Mouse (Mus musculus) embryo, embryonic 10.5 days (tissue): ENCODE results near the gene Srgn.
"Not testable (repeated sequence)": the region's sequence is repeated elsewhere in the genome, so short reads cannot be mapped to it uniquely, and the experiment has no call there.

Experiments used
- DNase-seq: peaks from one replicate; pipeline ENCODE4 v3.0.0-alpha.2; 2015; ENCODE audit warnings: low spot score

Gene Srgn

DNA sequence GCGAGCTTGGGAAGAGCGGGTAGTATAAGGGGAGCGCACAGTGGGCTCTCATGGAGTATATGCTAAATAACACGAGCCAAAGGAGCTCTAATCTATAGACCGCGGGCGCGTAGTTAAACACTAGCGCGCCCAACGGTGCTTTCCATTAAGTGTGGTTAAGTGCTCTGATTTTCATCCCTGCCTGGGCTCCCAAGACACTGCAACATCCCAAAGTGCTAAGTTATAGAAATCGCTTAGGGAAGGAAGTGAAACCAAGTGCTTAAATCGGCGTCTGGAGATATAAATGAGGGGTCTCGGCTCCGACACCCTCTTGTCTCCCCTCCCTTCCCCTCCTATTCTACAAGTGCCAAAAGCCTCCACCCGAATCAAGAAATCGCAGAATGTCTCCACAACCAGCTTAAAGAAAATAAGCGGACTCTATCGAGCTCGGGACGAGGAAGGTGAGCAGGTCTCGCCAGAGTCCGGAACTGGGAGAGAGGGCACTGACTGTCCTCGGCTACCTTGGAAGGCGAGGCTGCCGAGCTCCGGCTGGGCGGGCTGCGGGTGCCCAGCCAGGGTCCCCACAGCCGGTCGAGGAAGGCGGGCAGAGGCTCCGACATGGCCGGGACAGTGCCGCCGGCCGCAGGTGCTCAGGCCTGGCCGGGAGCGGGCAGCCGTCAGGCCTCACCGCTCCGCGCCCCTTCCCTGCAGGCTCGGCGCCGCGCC lies 41.2 kb downstream of the Srgn start:
- peak; percentile 71 for DNase-seq

DNA sequence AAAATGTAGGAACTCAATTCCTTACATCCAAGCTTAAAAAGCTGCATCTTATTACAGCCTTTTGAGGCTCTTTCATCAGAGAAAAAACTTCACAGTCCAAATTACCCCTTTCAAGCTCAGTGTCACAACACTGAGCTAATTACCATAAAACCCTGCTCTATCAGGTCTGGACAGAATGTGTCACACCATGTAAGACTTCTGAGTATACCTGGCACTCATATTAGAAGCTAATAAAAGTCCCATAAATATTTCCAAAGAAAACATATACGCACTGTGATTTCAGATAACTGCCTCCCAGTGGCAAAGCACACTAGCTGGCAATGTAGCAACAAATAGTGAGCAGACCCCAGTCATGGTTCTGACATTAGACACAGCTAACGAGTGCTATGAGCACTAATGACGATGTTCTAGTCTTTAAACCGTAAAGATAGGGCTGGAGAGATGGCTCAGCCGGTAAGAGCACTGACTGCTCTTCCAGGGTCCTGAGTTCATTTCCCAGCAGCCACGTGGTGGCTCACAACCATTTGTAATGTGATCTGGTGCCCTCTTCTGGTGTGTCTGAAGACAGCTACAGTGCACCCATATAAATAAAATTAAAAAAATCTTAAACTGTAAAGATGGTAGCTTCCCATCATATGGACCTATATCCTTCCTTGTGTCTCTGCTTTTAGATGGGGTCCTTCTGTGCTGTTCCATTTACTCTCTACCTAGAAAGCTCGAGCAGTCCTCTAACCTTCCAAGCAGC lies 46.0 kb downstream of the Srgn start:
- no peak for DNase-seq

DNA sequence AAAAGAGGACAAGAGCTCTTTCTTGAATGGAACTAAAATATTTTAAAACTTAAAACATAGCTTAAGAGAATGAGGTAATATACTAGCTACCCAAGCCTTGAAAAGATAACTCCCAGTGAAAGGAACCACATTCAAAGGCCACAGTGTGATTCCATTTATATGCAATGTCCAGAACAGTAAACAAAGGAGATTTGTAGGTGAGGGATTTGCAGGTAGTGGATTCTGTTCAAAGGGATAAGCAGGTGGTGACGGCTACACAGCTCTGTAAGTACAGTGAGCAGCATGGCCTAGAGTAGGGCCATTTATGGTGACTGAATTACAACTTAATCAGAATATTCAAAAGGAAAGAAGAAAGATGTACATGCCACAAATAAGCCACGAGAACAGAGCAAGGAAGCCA lies 50.3 kb downstream of the Srgn start:
- no peak for DNase-seq

DNA sequence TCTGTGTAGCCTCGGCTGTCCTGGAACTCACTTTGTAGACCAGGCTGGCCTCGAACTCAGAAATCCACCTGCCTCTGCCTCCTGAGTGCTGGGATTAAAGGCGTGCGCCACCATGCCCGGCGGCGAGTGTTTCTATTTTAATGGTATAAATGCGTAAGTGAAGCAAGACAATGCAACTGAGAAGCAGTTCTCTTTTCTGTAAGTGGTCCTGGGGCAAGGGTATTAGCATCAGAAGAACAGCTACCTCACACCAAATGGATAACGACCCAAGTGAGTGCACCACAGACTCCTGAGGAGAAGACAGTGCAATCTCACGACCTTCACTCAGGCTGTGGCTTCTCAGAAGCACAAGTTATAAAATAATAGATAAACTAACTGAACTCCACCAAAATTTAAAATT lies 52.3 kb downstream of the Srgn start:
- DNase-seq: no peak

DNA sequence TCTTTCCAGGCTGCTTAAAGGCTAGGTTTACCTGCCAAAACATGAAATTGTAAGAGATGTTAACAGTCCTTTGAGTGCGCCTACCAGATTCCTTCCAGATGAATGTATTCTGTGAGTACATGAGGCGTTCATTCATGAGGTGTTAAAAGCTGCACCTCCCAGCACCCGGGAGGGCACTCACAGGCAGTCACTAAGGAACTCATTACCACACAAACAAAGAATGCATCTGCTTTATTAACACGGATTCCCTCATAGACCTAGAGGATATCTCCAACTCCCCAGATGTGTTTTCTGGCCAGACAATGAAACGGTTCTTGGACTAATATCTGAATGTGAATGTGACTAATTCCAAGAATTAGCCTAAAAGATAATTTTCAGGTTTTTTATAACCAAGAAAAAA lies 56.1 kb downstream of the Srgn start:
- no peak for DNase-seq

DNA sequence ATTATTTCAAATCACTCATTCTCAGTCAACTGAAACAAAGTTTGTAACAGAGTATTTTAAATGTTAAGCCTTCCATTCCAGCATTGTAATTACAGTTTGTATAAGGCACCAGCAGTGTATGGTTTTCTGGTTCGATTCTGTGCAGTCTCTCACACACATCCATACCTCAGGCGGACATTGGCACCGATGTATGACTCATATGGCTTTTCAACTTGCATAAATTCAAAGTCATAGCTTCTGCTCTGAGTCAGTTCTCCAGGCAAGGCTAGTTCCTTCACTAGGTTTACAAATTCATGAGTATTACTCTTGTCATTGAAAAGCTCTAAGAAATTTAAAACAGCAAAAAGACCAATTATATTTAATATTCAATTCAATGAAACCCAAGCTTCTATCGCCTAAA lies 57.5 kb downstream of the Srgn start:
- no peak for DNase-seq

DNA sequence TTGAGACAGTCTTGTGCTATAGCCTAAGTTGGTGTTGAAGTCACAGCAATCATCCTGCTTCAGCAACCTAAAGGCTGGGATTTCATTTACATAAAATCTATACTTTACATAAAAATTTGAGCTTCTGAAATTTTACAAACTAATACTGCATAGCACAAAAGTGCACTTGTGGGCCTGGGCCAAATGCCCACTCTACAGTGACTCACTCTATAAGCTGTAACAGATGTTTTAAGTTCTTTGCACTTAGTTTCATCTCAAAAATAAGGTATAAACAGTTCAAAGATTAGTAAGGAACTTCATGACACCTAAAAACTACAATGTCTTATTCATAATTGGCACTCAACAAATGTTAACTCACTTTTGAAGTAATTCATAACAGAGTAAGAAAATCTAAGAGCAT lies 65.9 kb downstream of the Srgn start:
- DNase-seq: no peak

DNA sequence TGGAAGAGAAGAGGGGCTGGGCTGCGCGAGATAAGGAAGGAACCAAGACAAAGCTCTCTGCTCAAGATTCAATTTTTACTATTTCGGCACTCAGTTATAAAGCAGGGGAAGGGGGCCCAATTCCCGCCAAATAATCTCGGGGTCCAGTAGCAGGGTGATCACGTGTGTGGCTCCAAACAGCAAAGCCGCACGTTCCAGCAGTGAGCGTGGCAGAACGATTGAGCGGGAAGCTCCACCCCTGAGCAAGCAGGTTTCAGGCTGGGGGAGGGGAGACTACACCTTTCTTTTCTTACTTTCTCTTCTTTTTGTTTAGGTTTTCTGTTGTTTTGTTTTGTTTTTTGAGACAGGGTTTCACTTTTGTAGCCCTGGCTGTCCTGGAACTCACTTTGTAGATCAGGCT lies 75.2 kb downstream of the Srgn start:
- not testable (repeated sequence) for DNase-seq

DNA sequence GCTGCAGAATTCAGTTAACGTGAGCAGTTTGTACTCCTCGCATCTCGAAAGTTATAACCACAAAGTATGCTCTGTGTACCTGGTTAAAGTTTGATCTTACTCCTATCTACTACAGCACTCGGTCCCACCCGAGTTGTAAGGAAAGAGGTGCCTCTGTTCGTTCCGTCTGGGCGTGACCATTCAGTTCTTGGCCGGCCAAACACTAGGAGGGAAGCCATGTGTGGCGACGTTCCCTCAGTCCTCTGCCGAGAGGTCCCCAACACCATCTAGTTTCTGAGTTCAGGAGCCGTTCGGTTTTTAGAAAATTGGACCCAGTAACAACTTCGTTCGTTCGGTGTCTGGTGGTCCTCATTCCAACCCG lies 77.0 kb downstream of the Srgn start:
- DNase-seq: no peak

DNA sequence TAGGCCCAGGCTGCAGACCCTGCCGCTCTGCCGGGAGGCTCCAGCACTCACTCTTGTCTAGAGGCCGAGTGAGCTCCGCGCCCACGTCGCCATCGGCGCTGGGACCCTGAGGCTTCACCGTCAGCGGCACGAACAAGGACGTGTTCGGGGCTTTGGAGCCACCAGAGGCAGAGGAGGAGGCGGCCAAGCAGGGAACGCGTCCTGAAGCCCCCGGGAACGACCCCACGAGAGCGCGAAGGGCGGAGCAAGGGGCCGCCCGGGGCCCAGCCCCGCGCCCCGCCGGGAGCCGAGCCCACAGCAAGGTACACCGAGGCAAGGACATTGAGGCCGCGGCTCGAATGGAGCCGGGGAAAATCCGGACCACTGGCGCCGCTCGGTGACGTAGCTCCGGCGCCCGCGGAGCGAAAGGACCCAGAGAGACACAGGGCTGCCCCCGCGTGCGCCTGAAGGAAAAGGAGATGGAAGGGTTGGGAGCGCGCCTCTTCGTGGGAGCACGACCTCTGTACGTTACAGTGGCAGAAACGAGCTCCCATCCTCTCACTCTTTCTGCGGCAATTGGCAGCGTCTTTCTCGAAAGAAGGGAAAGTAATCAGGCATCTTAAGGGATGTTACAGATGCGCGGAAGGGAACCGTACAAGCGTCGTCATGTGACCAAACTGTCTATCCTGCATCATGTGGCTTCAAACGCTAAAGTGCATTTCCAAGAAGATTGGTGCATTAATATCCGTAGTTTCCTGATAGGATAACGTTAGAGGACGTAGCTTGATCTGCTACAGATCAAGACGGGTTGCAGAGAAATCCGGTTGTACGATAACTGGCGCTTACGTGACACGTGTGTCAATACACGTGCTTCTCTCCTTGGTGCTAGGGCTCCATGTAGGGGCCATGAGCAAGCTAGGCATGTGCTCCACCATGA lies 77.6 kb downstream of the Srgn start, which contains the start of the genes 4930507D05Rik and Supv3l1:
Gene 4930507D05Rik, plus strand, starts transcription at position 126 of the 916 bp plus-strand sequence.
Gene Supv3l1, minus strand, starts transcription at position 375 of the 916 bp plus-strand sequence.
- DNase-seq: peak; percentile 93
